Mouse (Mus musculus) hindbrain, embryonic 11.5 days (tissue): ENCODE measurements around the gene Gm20388. TPM values are rescaled to one million over a fixed set of nuclear protein-coding genes. Genes with fewer than 3 reads are reported as not detected.

Source experiments
- ATAC-seq: fragments of 200-750 bp; cut with Nextera tagmentation; 2 replicates; pipeline ENCODE4 v1.8.0; 2017; ENCODE audit warnings: mild to moderate bottlenecking, moderate TSS enrichment, moderate library complexity; ENCODE audit not compliant: low FRiP score
- DNase-seq: peaks from one replicate; pipeline ENCODE4 v3.0.0-alpha.2; 2015; ENCODE audit warnings: low spot score
- H3K27ac ChIP-seq: fragments of 300-500 bp; sonication (generic); 2 replicates; pipeline ENCODE4 v1.5.1; 2014; ENCODE audit warnings: mild to moderate bottlenecking, low read depth, low read length
- H3K27me3 ChIP-seq: fragments of 300-500 bp; sonication (generic); 2 replicates; pipeline ENCODE4 v1.6.1; 2014; ENCODE audit warnings: mild to moderate bottlenecking, low read length, moderate library complexity, mixed read lengths; ENCODE audit not compliant: control insufficient read depth, insufficient read depth
- H3K36me3 ChIP-seq: fragments of 300-500 bp; sonication (generic); 2 replicates; pipeline ENCODE4 v1.6.1; 2014; ENCODE audit warnings: mild to moderate bottlenecking, low read length, moderate library complexity, mixed read lengths; ENCODE audit not compliant: control insufficient read depth, insufficient read depth
- H3K4me1 ChIP-seq: fragments of 300-500 bp; sonication (generic); replicated peaks from 2 replicates; pipeline ENCODE4 v1.6.1; 2014; ENCODE audit warnings: low read length, mixed read lengths; ENCODE audit not compliant: control insufficient read depth, insufficient read depth
- H3K4me2 ChIP-seq: fragments of 300-500 bp; sonication (generic); replicated peaks from 2 replicates; pipeline ENCODE4 v1.6.1; 2014; ENCODE audit warnings: mild to moderate bottlenecking, low read depth, low read length
- H3K4me3 ChIP-seq: fragments of 300-500 bp; sonication (generic); 2 replicates; pipeline ENCODE4 v1.5.1; 2014; ENCODE audit warnings: low read depth, low read length
- H3K9ac ChIP-seq: fragments of 300-500 bp; sonication (generic); 2 replicates; pipeline ENCODE4 v1.6.1; 2014; ENCODE audit warnings: low read depth, low read length
- H3K9me3 ChIP-seq: fragments of 300-500 bp; sonication (generic); 2 replicates; pipeline ENCODE4 v1.6.1; 2016; ENCODE audit warnings: low read length; ENCODE audit not compliant: control insufficient read depth
- WGBS: fragments of 180-500 bp; shearing (Covaris S2); extraction: QIAGEN DNeasy Blood & Tissue Kit; methylation state at CpG from one replicate; pipeline ENCODE4 v1.1.7; 2014; 5-methylcytosine and 5-hydroxymethylcytosine counted together
- polyA plus RNA-seq: library from polyadenylated mRNA; unstranded; fragments of >200 nt; fragmentation: Nextera tagmentation; extraction: Ambion mirVana; gene quantifications from 2 replicates; pipeline ENCODE4 v1.2.1, GENCODE M21; 2014

Gm20388 gene
- polyA plus RNA-seq, 1 experiment from 2014 or later = 11.8 TPM

DNA sequence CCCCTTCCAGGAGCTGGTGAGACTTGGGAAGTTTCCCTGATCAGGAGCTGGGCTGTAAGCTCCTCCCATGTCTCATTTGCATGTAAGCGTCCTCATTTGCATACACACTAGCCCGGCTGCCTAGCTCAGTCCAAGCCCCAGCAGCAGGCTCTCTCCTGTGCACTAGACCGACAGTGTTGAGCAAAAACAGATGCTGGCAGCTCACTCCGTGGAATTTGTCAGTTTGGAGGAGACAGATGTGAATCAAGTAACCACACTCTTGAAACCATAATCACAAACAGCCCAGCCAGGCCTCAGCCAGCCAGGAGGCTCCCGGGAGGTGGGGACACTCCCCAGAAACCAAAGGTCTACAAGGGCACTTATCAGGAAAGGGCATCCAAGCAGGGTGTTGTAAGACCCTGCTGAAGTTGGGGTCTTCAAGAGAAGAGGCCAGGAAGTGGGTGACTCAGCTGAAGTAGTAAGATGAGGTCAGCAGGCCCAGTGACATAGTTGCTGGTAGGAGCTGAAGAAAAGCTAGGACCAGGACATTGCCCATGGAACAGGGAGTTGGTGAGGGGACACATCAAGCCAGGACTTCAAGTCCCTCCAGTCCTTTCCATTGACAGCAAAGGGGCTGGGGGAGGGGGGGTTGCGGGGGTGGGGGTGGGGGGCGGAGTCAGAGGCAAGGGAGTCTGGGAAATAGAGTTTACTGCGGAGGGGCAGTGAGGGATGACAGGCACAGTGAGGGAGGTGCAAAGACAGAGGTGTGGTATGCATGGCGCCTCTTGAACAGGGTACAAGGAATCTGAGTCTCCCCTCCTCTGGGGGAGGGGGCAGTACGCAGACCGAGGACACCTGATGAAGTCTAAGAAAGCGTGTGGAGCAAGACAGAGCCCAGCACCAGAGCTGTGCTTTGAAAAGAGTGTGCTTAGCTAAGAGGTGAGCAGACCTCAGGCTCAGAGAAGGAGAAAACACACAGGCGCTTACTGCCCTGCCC, 306.5 kb downstream of the Gm20388 start:
- no peak overlapping the region; the same call in 1 of the 2 replicates for H3K4me2 ChIP-seq
- no peaks in the 10 kb centered on the region for H3K36me3 ChIP-seq
- no peak overlapping the region for H3K9ac ChIP-seq
- DNase-seq = peak; percentile 70
- H3K27ac ChIP-seq = peak overlapping the region; percentile 70
- H3K4me3 ChIP-seq = no peak overlapping the region
- H3K27me3 ChIP-seq = no peaks in the 10 kb centered on the region
- peaks cover 11% of the 10 kb centered on the region for H3K4me1 ChIP-seq
- H3K9me3 ChIP-seq = no peaks in the 10 kb centered on the region
- 16% methylated on average over 13 of the region's 13 CpGs for WGBS
- peak; percentile 76; the same call in 1 of the 2 replicates for ATAC-seq

GRCm38 (mm10) chr8:120222548-120222947, 311.9 kb downstream of the Gm20388 start:
- Histone ChIP-seq H3K9me3 (no peaks in the 10 kb centered on the region), H3K4me1 (peaks cover 29% of the 10 kb centered on the region), H3K4me3 (no peak overlapping the region), H3K36me3 (no peaks in the 10 kb centered on the region), H3K27ac (peak overlapping the region; percentile 47; the same call in 1 of the 2 replicates), H3K9ac (no peak overlapping the region), H3K27me3 (no peaks in the 10 kb centered on the region), H3K4me2 (no peak overlapping the region)
- WGBS = 48% methylated on average over 11 of the region's 11 CpGs
- ATAC-seq (no peak), DNase-seq (no peak)

DNA sequence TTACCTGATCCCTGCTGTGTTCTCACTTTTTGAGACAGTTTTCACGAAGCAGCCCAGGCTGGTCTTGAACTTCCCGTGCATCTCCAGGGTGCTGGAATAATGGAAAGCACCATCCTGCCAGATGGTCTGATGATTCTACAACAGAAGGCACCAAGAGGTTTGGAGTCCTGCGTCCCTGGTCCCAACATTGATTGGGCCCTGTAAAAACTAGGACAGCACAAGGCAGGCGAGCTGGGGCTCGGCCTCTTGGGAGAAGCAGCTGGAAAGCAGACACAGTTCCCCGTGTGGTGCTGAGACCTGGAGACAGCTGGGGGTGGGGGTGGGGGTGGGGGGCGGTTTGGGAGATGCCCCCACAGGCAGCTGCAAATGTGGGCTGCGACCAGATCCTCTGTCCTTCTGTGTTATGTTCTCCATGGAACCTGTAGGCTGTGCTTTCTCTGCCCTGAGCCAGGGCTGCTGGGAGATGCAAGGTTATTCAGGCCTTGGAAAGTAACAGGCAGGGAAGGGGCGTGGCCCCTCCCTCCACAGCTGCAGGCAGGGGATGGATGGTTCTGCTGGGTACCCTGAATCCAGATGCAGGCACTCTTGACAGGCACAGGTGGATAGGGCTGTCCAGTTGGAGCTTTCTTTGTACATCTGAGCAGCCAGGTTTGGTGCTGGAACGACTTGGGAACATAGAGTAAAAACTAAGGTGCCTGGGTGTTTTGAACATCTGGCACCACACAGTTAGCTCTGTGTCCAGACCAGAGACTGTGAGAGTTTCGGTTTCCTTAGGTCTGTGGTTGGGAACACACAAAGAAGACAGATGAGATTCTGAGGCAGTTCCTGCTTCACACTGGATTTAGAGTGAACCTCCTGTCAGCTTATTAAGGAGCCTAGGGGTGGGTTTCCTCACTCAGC, 314.1 kb downstream of the Gm20388 start:
- H3K4me3 ChIP-seq = no peak overlapping the region

GRCm38 (mm10) chr8:120225421-120226151, 314.9 kb downstream of the Gm20388 start:
- Histone ChIP-seq H3K27me3 (peaks cover 15% of the 10 kb centered on the region), H3K4me2 (no peak overlapping the region), H3K4me3 (no peak overlapping the region), H3K36me3 (no peaks in the 10 kb centered on the region), H3K4me1 (peaks cover 43% of the 10 kb centered on the region), H3K27ac (peak overlapping the region; percentile 67), H3K9ac (no peak overlapping the region), H3K9me3 (no peaks in the 10 kb centered on the region)
- ATAC-seq = 0 out of 2 replicates have a peak, but pooled peaks have one; percentile 13
- WGBS = 36% methylated on average over 10 of the region's 10 CpGs
- DNase-seq = peak; percentile 40

More for the DNA sequence above, 314.1 kb downstream of the Gm20388 start:
- H3K36me3 ChIP-seq = no peaks in the 10 kb centered on the region
- H3K27ac ChIP-seq = peak overlapping the region; percentile 67
- no peak for ATAC-seq
- DNase-seq = peak; percentile 25
- H3K9me3 ChIP-seq = no peaks in the 10 kb centered on the region
- H3K9ac ChIP-seq = no peak overlapping the region
- peaks cover 38% of the 10 kb centered on the region for H3K4me1 ChIP-seq
- peaks cover 7% of the 10 kb centered on the region for H3K27me3 ChIP-seq
- 44% methylated on average over 11 of the region's 11 CpGs for WGBS
- no peak overlapping the region for H3K4me2 ChIP-seq

- peak overlapping the region; percentile 77 for H3K27ac ChIP-seq
- H3K4me1 ChIP-seq = peaks cover 52% of the 10 kb centered on the region
- peaks cover 15% of the 10 kb centered on the region for H3K27me3 ChIP-seq
- 0 out of 2 replicates have a peak overlapping the region, but pooled peaks have one; percentile 17 for H3K9ac ChIP-seq
- H3K36me3 ChIP-seq = no peaks in the 10 kb centered on the region
- no peak overlapping the region for H3K4me2 ChIP-seq
- 35% methylated on average over 5 of the region's 5 CpGs for WGBS
- no peaks in the 10 kb centered on the region for H3K9me3 ChIP-seq
- no peak overlapping the region for H3K4me3 ChIP-seq
- DNase-seq = no peak
- ATAC-seq = no peak
These were observed 316.3 kb downstream of the Gm20388 start for GRCm38 (mm10) chr8:120226700-120227577.

DNA sequence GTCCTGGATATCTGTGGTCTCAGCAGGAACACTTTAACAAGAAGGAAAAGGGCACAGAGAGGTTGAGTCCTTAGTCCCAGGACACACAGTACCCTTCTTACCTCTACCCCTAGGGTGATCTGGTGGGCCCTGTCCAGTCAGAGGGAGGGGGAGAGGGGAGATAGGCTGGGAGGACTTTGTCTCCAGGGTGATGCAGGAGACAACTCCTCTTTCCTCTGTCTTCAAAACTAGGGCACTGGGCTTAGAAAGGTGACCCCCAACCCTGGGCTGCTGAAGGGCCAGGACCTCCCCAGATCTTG, 316.9 kb downstream of the Gm20388 start:
- H3K4me2 ChIP-seq = peak overlapping the region; percentile 98
- no peak overlapping the region for H3K9ac ChIP-seq
- H3K4me3 ChIP-seq = peak overlapping the region; percentile 60; the same call in 1 of the 2 replicates
- H3K27ac ChIP-seq = peak overlapping the region; percentile 77
- H3K4me1 ChIP-seq = peaks cover 57% of the 10 kb centered on the region
- DNase-seq (no peak), ATAC-seq (peak; percentile 21)
- no peaks in the 10 kb centered on the region for H3K9me3 ChIP-seq
- H3K27me3 ChIP-seq = peaks cover 19% of the 10 kb centered on the region
- no peaks in the 10 kb centered on the region for H3K36me3 ChIP-seq

DNA sequence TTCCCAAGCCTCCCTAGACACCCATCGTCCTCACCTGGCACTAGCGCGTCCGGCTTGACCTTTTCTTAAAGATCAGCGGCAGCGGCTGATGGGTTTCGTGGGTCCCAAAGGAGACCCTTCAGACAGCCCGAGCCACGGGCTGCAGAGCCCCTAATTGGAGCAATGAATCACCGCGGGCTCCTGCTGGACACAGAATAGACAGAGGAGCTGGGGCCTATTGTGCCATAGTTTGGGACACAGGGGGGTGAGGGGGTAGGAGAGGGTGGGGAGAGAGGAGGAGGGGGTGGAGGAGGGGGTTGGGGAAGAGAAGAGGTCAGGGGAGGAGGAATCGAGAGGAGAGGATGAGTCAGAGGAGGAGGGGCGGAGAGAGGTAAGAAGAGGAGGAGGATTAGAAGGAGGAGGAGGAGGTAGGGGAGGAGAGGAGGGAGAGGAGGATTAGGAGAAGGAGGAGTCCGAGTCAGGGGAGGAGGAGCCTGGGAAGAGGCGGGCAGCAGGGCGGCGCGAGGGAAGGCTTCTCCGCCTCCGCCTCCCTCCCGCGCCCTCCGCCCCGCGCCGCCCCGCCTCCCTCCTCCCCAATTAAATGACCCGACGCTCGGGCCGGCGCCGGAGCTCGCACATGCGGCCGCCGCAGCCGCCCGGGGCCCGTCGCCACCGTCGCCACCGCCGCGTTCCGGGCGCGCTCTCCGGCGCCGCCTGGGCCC, 317.4 kb downstream of the Gm20388 start, which contains the start of gene Gse1:
Gse1 (plus strand) TSS at position 566 of the 701 bp plus-strand sequence.
- peak within 1 kb of the TSS; percentile 60 for H3K4me3 ChIP-seq
- DNase-seq (peak; percentile 88), ATAC-seq (peak; percentile 72)
- under 1% methylated on average over 30 of the region's 52 CpGs for WGBS
- no peaks in the 10 kb centered on the region for H3K9me3 ChIP-seq
- no peaks in the 10 kb centered on the region for H3K36me3 ChIP-seq
- H3K4me2 ChIP-seq = peak within 1 kb of the TSS; percentile 98
- peak within 1 kb of the TSS; percentile 76 for H3K9ac ChIP-seq
- H3K27me3 ChIP-seq = peaks cover 19% of the 10 kb centered on the region
- H3K27ac ChIP-seq = peak within 1 kb of the TSS; percentile 77
- peaks cover 58% of the 10 kb centered on the region for H3K4me1 ChIP-seq
